Mouse (Mus musculus) right cerebral cortex, adult 18-20 months (tissue): ENCODE measurements around the gene Hs2st1.
"Not testable (repeated sequence)": the region's sequence is repeated elsewhere in the genome, so short reads cannot be mapped to it uniquely, and the experiment has no call there.

Experiments used
- DNase-seq: peaks from one replicate; pipeline ENCODE4 v3.0.0; 2022; ENCODE audit warnings: mixed read lengths

Gene Hs2st1

GRCm38 (mm10) chr3:144570047-144570815 is at the start of gene Hs2st1, which contains the start of gene Selenof:
Gene Hs2st1 (minus strand): TSS chr3:144570181.
Gene Selenof (plus strand): TSS chr3:144570304.
- DNase-seq = peak; percentile 99

GRCm38 (mm10) chr3:144617633-144618180 is 47.7 kb upstream of the Hs2st1 start:
- DNase-seq = no peak

GRCm38 (mm10) chr3:144616654-144617425 is 46.9 kb upstream of the Hs2st1 start:
- peak; percentile 85 for DNase-seq

- DNase-seq = no peak
Observed at GRCm38 (mm10) chr3:144615459-144615858, 45.5 kb upstream of the Hs2st1 start.

DNA sequence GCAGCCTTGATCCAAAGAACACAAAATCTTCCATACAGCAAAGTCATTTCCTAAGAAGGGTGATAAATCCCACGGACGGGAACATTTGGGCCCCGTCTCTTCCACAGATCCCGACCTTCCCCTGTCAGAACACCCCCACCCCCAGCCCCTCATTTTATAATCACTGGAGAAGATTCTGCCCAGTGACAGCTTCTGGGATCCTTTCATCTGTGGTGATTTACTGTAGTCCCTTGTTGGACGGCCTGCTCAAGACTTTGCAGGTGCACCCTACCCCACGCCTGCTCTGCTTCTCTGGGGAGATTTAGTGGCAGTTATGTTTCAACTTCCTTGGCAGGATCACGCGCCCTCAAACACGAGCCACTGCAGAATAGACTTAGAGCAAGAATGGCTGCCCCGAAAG is 44.7 kb upstream of the Hs2st1 start:
- no peak for DNase-seq

GRCm38 (mm10) chr3:144614277-144614676 is 44.3 kb upstream of the Hs2st1 start:
- no peak for DNase-seq

DNA sequence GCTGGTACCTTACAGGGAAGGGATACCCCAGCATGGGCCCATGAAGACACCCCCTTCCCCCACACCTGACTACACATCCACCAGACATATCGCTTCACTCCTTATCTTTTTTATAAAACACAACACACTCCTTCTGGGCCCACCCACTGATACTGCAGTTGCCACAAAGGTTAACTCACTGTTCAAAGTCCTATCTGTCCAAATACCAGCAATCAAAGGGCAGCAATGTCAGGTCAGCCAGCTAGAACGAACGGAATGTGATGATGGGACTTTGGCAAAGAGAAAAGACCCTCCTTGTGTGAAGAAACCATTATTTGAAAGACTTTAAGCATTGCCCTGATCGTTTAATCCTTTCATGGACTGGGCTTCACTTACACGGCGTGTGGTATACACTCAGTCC is 42.4 kb upstream of the Hs2st1 start:
- DNase-seq = no peak

- DNase-seq = no peak
Observed at GRCm38 (mm10) chr3:144611626-144612271, 41.8 kb upstream of the Hs2st1 start.

- DNase-seq = no peak
Observed at GRCm38 (mm10) chr3:144610759-144611158, 40.8 kb upstream of the Hs2st1 start.

- no peak for DNase-seq
Observed at GRCm38 (mm10) chr3:144608090-144608489, 38.1 kb upstream of the Hs2st1 start.

DNA sequence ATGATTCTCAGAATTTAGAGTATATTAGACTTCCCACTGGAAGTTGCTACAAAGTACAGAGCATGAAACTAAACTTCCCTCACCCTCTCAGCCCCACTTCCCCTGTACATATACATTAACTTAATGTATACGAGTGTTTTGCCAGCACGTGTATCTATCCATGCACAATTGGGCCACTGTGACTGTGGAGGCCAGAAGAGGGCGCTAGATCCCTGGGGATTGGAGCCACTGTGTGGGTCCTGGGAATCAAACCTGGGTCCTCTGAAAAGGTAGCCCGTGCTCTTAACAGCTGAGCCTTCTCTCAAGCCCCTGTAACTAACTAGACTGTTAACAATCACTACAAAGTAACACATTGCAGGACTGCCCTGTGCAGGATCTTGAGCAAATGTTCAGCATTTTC is 36.5 kb upstream of the Hs2st1 start:
- no peak for DNase-seq

DNA sequence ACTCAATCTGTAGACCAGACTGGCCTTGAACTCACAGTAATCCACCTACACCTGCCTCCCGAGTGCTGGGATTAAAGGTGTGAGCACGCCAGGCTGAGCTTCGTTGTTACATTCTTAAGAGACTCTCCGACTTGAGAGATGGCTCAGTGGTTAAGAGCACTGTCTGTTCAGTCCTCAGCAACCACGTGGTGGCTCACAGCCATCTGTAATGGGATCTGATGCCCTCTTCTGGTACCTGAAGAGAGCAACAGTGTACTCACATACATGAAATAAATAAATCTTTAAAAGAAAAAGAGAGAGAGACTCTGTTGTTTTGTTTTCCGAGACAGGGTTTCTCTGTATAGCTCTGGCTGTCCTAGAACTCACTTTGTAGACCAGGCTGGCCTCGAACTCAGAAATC is 35.8 kb upstream of the Hs2st1 start:
- not testable (repeated sequence) for DNase-seq

DNA sequence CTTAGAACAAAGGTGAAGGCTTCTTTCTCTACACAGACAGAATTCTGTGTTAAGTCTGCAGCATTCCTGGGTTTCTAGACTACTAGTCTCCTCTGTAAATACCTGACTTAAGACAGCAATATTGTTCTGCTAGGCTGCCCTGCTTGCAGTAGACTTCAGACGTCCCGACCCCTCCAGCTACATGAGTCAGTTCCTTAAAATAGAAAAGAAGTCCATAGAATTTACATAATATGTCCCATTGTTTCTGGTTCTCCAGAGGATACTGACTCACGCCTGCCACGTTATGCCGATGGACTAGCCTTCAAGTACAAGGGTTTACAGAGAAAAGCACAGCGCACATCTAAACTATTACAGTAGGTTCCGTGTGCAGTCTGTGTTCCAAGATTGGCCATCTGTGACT is 34.2 kb upstream of the Hs2st1 start:
- no peak for DNase-seq

GRCm38 (mm10) chr3:144603558-144603957 is 33.6 kb upstream of the Hs2st1 start:
- DNase-seq = no peak

GRCm38 (mm10) chr3:144602819-144603218 is 32.8 kb upstream of the Hs2st1 start:
- DNase-seq = no peak

DNA sequence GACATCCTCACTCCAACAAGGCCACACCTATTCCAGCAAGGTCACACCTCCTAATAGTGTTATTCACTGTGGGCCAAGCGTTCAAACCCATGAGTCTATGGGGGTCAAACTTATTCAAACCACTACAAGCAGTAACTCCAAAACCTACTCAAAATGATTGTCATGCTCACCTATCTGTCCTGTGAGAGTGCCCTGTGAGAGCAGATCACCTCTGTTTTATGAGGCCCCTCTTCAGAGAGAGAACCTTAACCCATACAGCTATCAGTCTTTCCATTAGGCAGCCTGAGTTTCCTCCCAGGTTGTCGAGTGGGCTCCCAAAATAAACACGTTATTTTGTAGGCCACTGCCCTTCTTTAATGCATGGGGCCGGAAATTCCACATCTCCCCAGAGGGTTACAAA is 32.4 kb upstream of the Hs2st1 start:
- DNase-seq = no peak

DNA sequence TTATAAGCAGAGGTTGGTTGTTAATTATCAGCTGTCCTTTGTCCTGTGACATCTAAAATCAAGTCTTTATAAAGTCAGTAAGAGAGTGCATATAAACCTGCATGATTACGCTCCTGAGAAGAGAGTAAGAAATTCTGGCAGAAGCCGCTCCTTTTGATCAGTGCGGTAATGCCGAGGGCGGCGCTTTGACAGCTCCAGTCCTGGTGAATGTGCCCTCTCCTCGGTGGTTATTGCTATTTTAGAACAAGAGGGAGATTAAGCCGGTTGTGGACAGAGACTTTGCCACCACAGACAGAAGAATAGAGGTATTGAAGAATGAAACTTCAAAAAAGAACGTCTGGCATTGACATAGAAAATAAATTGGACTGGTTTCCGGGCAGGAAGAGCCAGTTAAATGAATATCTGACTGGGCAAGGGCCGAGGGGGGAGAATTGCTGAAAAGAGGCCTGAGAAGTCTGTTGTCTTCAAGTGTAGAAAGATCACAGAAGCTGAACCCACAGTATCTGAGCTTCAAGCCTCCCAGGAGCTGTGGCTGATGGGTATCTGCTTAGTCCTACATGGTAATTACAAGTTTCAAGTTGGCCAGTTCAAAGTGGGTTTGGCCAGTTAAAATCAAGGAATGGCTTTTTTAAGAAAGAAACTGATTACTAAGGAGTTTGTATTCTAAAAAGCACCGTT is 27.9 kb upstream of the Hs2st1 start:
- no peak for DNase-seq

- DNase-seq = no peak
Observed at GRCm38 (mm10) chr3:144597121-144597520, 27.1 kb upstream of the Hs2st1 start.

- DNase-seq = no peak
Observed at GRCm38 (mm10) chr3:144592992-144593785, 23.2 kb upstream of the Hs2st1 start.

DNA sequence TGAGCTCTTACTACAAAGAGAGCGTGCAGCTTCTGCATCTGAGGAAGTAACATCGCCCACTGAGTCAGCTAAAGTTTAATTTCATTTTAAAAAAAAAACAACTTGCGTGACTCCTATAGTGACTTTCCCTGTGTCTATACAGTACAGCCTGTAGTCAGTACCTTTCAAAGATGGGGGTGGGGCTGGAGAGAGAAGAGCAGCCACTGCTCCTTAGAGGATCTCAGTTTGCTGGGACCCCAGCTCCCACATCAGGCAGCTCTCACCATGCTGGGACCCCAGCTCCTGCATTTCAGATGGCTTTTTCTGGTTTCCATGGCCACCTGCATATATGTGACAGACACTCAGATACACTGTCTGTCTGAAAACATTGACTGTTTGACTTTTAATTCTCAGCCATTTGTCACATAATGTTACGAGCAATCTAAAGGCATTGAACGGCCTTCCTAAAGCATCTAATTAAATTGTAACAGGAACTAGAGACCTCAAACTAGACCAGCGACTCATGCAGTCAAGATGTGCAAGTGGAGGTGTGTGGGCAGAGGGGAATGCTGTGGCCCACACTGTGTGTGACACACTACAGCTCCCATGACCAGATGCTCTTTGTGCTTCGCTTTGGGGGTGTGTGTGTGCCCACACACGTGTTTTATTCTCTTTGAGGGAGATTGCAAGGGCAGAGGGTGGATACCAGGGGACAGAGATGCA is 19.4 kb upstream of the Hs2st1 start:
- no peak for DNase-seq

GRCm38 (mm10) chr3:144586731-144587130 is 16.8 kb upstream of the Hs2st1 start:
- DNase-seq = no peak
